Mouse (Mus musculus) kidney, postnatal 0 days (tissue): Measurements from ENCODE around the gene Sumf1. TPM values are rescaled to one million over a fixed set of nuclear protein-coding genes. Genes with fewer than 3 reads are reported as not detected.
A peak's percentile ranks its signal among the peaks of the same experiment; 100 is the strongest.

Source experiments
- ATAC-seq: fragments of 200-750 bp; cut with Nextera tagmentation; replicated peaks from 2 replicates; pipeline ENCODE4 v1.8.0; 2017; ENCODE audit warnings: low read depth, moderate number of reproducible peaks, moderate TSS enrichment, moderate library complexity; ENCODE audit not compliant: low FRiP score
- DNase-seq: peaks from one replicate; pipeline ENCODE4 v3.0.0-alpha.2; 2016; ENCODE audit warnings: low spot score
- H3K27ac ChIP-seq: fragments of 300-500 bp; sonication (generic); 2 replicates; pipeline ENCODE4 v1.5.1; 2014; ENCODE audit warnings: mild to moderate bottlenecking
- H3K27me3 ChIP-seq: fragments of 300-500 bp; sonication (generic); 2 replicates; pipeline ENCODE4 v1.6.1; 2014; ENCODE audit warnings: low read length, mixed read lengths; ENCODE audit not compliant: insufficient read depth
- H3K36me3 ChIP-seq: fragments of 300-500 bp; sonication (generic); 2 replicates; pipeline ENCODE4 v1.6.1; 2014; ENCODE audit warnings: low read length, mixed read lengths; ENCODE audit not compliant: insufficient read depth
- H3K4me1 ChIP-seq: fragments of 300-500 bp; sonication (generic); replicated peaks from 2 replicates; pipeline ENCODE4 v1.6.1; 2014; ENCODE audit warnings: antibody characterized with exemption, low read length, mixed read lengths; ENCODE audit not compliant: insufficient read depth
- H3K4me2 ChIP-seq: fragments of 300-500 bp; sonication (generic); 2 replicates; pipeline ENCODE4 v1.6.1; 2014; ENCODE audit warnings: mild to moderate bottlenecking, low read length, moderate library complexity, mixed read lengths
- H3K4me3 ChIP-seq: fragments of 300-500 bp; sonication (generic); replicated peaks from 2 replicates; pipeline ENCODE4 v1.5.1; 2014; ENCODE audit warnings: low read depth, low read length
- H3K9ac ChIP-seq: fragments of 300-500 bp; sonication (generic); 2 replicates; pipeline ENCODE4 v1.6.1; 2014; ENCODE audit warnings: low read depth, low read length
- H3K9me3 ChIP-seq: fragments of 300-500 bp; sonication (generic); replicated peaks from 2 replicates; pipeline ENCODE4 v1.6.1; 2016; ENCODE audit warnings: low read length, inconsistent platforms, mixed read lengths
- CTCF ChIP-seq: IDR thresholded peaks from 2 replicates; pipeline ENCODE4 v1.5.1; 2016; ENCODE audit warnings: antibody characterized with exemption, low read depth, mild to moderate bottlenecking, moderate library complexity
- WGBS: fragments of 180-500 bp; shearing (Covaris S2); extraction: QIAGEN DNeasy Blood & Tissue Kit; methylation state at CpG from one replicate; pipeline ENCODE4 v1.1.7; 2014; 5-methylcytosine and 5-hydroxymethylcytosine counted together
- polyA plus RNA-seq: library from polyadenylated mRNA; unstranded; fragments of >200 nt; fragmentation: Nextera tagmentation; extraction: Ambion mirVana; gene quantifications from 2 replicates; pipeline ENCODE4 v1.2.1, GENCODE M21; 2015

Gene Sumf1
- polyA plus RNA-seq, 1 experiment from 2014 or later = 34.0 TPM

- ATAC-seq (no peak), DNase-seq (no peak)
- 87% methylated on average over 4 of the region's 4 CpGs for WGBS
- no peak overlapping the region for H3K9ac ChIP-seq
- no peak for TF ChIP-seq CTCF
- no peaks in the 10 kb centered on the region for H3K27me3 ChIP-seq
- no peak overlapping the region for H3K27ac ChIP-seq
- no peaks in the 10 kb centered on the region for H3K4me1 ChIP-seq
- H3K4me2 ChIP-seq = no peak overlapping the region
- H3K36me3 ChIP-seq = no peaks in the 10 kb centered on the region
- no peak overlapping the region for H3K4me3 ChIP-seq
- no peaks in the 10 kb centered on the region for H3K9me3 ChIP-seq
Observed at GRCm38 (mm10) chr6:108154243-108154642, 31.1 kb downstream of the Sumf1 start.

- no peak overlapping the region for H3K27ac ChIP-seq
- no peak overlapping the region for H3K9ac ChIP-seq
- DNase-seq (peak; percentile 15), ATAC-seq (no peak)
- H3K9me3 ChIP-seq = no peaks in the 10 kb centered on the region
- H3K27me3 ChIP-seq = no peaks in the 10 kb centered on the region
- H3K36me3 ChIP-seq = no peaks in the 10 kb centered on the region
- WGBS = 85% methylated on average over 9 of the region's 9 CpGs
- H3K4me1 ChIP-seq = no peaks in the 10 kb centered on the region
- H3K4me3 ChIP-seq = no peak overlapping the region
- TF ChIP-seq CTCF = no peak
- no peak overlapping the region for H3K4me2 ChIP-seq
Observed at GRCm38 (mm10) chr6:108152661-108153269, 32.6 kb downstream of the Sumf1 start.

GRCm38 (mm10) chr6:108152081-108152480 is 33.3 kb downstream of the Sumf1 start:
- TF ChIP-seq CTCF = no peak
- DNase-seq = no peak
- ATAC-seq = no peak
- Histone ChIP-seq H3K4me1 (no peaks in the 10 kb centered on the region), H3K9me3 (no peaks in the 10 kb centered on the region), H3K4me3 (no peak overlapping the region), H3K27me3 (no peaks in the 10 kb centered on the region), H3K9ac (no peak overlapping the region), H3K27ac (no peak overlapping the region), H3K4me2 (no peak overlapping the region), H3K36me3 (no peaks in the 10 kb centered on the region)
- 83% methylated on average over 6 of the region's 6 CpGs for WGBS

GRCm38 (mm10) chr6:108149235-108149634 is 36.1 kb downstream of the Sumf1 start:
- H3K4me2 ChIP-seq = no peak overlapping the region
- DNase-seq (no peak), ATAC-seq (no peak)
- H3K9ac ChIP-seq = no peak overlapping the region
- no peaks in the 10 kb centered on the region for H3K9me3 ChIP-seq
- 92% methylated on average over 4 of the region's 4 CpGs for WGBS
- no peaks in the 10 kb centered on the region for H3K4me1 ChIP-seq
- no peak overlapping the region for H3K27ac ChIP-seq
- TF ChIP-seq CTCF = no peak
- H3K36me3 ChIP-seq = no peaks in the 10 kb centered on the region
- H3K27me3 ChIP-seq = no peaks in the 10 kb centered on the region
- H3K4me3 ChIP-seq = no peak overlapping the region

- 70% methylated on average over 3 of the region's 3 CpGs for WGBS
- ATAC-seq (no peak; the same call in 1 of the 2 replicates), DNase-seq (no peak)
- Histone ChIP-seq H3K4me2 (no peak overlapping the region), H3K4me1 (no peaks in the 10 kb centered on the region), H3K36me3 (no peaks in the 10 kb centered on the region), H3K9me3 (no peaks in the 10 kb centered on the region), H3K27me3 (no peaks in the 10 kb centered on the region), H3K4me3 (no peak overlapping the region), H3K9ac (no peak overlapping the region), H3K27ac (no peak overlapping the region)
- TF ChIP-seq CTCF = no peak
Observed at GRCm38 (mm10) chr6:108148435-108148834, 36.9 kb downstream of the Sumf1 start.

GRCm38 (mm10) chr6:108146637-108147036 is 38.7 kb downstream of the Sumf1 start:
- no peak for TF ChIP-seq CTCF
- ATAC-seq = no peak
- H3K36me3 ChIP-seq = no peaks in the 10 kb centered on the region

More at GRCm38 (mm10) chr6:108146637-108147036, 38.7 kb downstream of the Sumf1 start:
- Histone ChIP-seq H3K27ac (no peak overlapping the region), H3K4me2 (no peak overlapping the region), H3K27me3 (no peaks in the 10 kb centered on the region), H3K4me1 (no peaks in the 10 kb centered on the region), H3K9ac (no peak overlapping the region), H3K4me3 (no peak overlapping the region), H3K9me3 (no peaks in the 10 kb centered on the region)
- WGBS = 87% methylated on average over 4 of the region's 4 CpGs
- DNase-seq = no peak
